Mouse (Mus musculus) embryonic facial prominence, embryonic 13.5 days (tissue): ENCODE results near the gene Atcay. TPM values are rescaled to one million over a fixed set of nuclear protein-coding genes. Genes with fewer than 3 reads are reported as not detected.
"Not testable (repeated sequence)": the region's sequence is repeated elsewhere in the genome, so short reads cannot be mapped to it uniquely, and the experiment has no call there.

Experiments
- ATAC-seq: fragments of 200-750 bp; cut with Nextera tagmentation; 2 replicates; pipeline ENCODE4 v1.8.0; 2017; ENCODE audit warnings: low read depth; ENCODE audit not compliant: insufficient number of reproducible peaks, insufficient read depth, low FRiP score, low TSS enrichment
- H3K27ac ChIP-seq: fragments of 300-500 bp; sonication (generic); 2 replicates; pipeline ENCODE4 v1.5.1; 2015; ENCODE audit warnings: moderate library complexity, mild to moderate bottlenecking, inconsistent platforms
- H3K27me3 ChIP-seq: fragments of 300-500 bp; sonication (generic); 2 replicates; pipeline ENCODE4 v1.6.1; 2015; ENCODE audit warnings: mild to moderate bottlenecking, inconsistent platforms
- H3K36me3 ChIP-seq: fragments of 300-500 bp; sonication (generic); 2 replicates; pipeline ENCODE4 v1.6.1; 2015; ENCODE audit warnings: mild to moderate bottlenecking, inconsistent platforms
- H3K4me1 ChIP-seq: fragments of 300-500 bp; sonication (generic); 2 replicates; pipeline ENCODE4 v1.6.1; 2015; ENCODE audit warnings: inconsistent platforms
- H3K4me2 ChIP-seq: fragments of 300-500 bp; sonication (generic); 2 replicates; pipeline ENCODE4 v1.6.1; 2015; ENCODE audit warnings: moderate library complexity, mild to moderate bottlenecking, inconsistent platforms
- H3K4me3 ChIP-seq: fragments of 300-500 bp; sonication (generic); 2 replicates; pipeline ENCODE4 v1.5.1; 2015; ENCODE audit warnings: mild to moderate bottlenecking, inconsistent platforms
- H3K9ac ChIP-seq: fragments of 300-500 bp; sonication (generic); 2 replicates; pipeline ENCODE4 v1.6.1; 2015; ENCODE audit warnings: mild to moderate bottlenecking, inconsistent platforms
- H3K9me3 ChIP-seq: fragments of 300-500 bp; sonication (generic); 2 replicates; pipeline ENCODE4 v1.6.1; 2016; ENCODE audit warnings: inconsistent platforms
- WGBS: fragments of 180-500 bp; shearing (Covaris S2); methylation state at CpG from one replicate; pipeline ENCODE4 v1.1.7; 2015; ENCODE audit warnings: mixed read lengths; 5-methylcytosine and 5-hydroxymethylcytosine counted together
- polyA plus RNA-seq: library from polyadenylated mRNA; unstranded; fragments of >200 nt; fragmentation: Nextera tagmentation; extraction: Ambion mirVana; gene quantifications from 2 replicates; pipeline ENCODE4 v1.2.1, GENCODE M21; 2015

Atcay gene
- polyA plus RNA-seq, 1 experiment from 2014 or later: 1.8 TPM

GRCm38 (mm10) chr10:81184765-81185164, 45.9 kb downstream of the Atcay start:
- Histone ChIP-seq H3K36me3 (peaks cover 78% of the 10 kb centered on the region), H3K4me1 (peaks cover 34% of the 10 kb centered on the region), H3K27me3 (no peaks in the 10 kb centered on the region), H3K4me2 (no peak overlapping the region), H3K4me3 (no peak overlapping the region), H3K27ac (peak overlapping the region; percentile 62), H3K9ac (peak overlapping the region; percentile 47; the same call in 1 of the 2 replicates), H3K9me3 (no peaks in the 10 kb centered on the region)
- no peak for ATAC-seq
- 41% methylated on average over 4 of the region's 4 CpGs for WGBS

- no peaks in the 10 kb centered on the region for H3K9me3 ChIP-seq
- peaks cover 42% of the 10 kb centered on the region for H3K4me1 ChIP-seq
- H3K4me2 ChIP-seq: peak within 1 kb of the TSS; percentile 68
- peak within 1 kb of the TSS; percentile 69 for H3K4me3 ChIP-seq
- no peaks in the 10 kb centered on the region for H3K27me3 ChIP-seq
- WGBS: 83% methylated on average over 5 of the region's 5 CpGs
- H3K9ac ChIP-seq: peak within 1 kb of the TSS; percentile 80
- peak within 1 kb of the TSS; percentile 74 for H3K27ac ChIP-seq
- ATAC-seq: no peak
- H3K36me3 ChIP-seq: peaks cover 83% of the 10 kb centered on the region
Measured at GRCm38 (mm10) chr10:81183805-81184204, 46.8 kb downstream of the Atcay start, which contains the start of gene 4930442H23Rik. Gene 4930442H23Rik, minus strand, starts transcription at chr10:81183849.

- H3K27ac ChIP-seq: peak within 1 kb of the TSS; percentile 74
- H3K4me1 ChIP-seq: peaks cover 53% of the 10 kb centered on the region
- peaks cover 86% of the 10 kb centered on the region for H3K36me3 ChIP-seq
- H3K9ac ChIP-seq: peak within 1 kb of the TSS; percentile 80
- H3K4me3 ChIP-seq: peak within 1 kb of the TSS; percentile 69
- H3K27me3 ChIP-seq: no peaks in the 10 kb centered on the region
- H3K4me2 ChIP-seq: peak within 1 kb of the TSS; percentile 68
- peak; percentile 92 for ATAC-seq
- WGBS: 4% methylated on average over 53 of the region's 53 CpGs
- H3K9me3 ChIP-seq: no peaks in the 10 kb centered on the region
Measured at GRCm38 (mm10) chr10:81182336-81183333, 48.0 kb downstream of the Atcay start, which contains the start of gene Dapk3. Gene Dapk3, plus strand, starts transcription at chr10:81183005.

GRCm38 (mm10) chr10:81181860-81182259, 48.8 kb downstream of the Atcay start:
- not testable (repeated sequence) for ATAC-seq, H3K4me3 ChIP-seq, H3K4me2 ChIP-seq, H3K9me3 ChIP-seq, H3K27me3 ChIP-seq, H3K9ac ChIP-seq
- WGBS: 81% methylated on average over 12 of the region's 12 CpGs
- H3K36me3 ChIP-seq: peaks cover 83% of the 10 kb centered on the region
- H3K27ac ChIP-seq: peak overlapping the region; percentile 74; the same call in 1 of the 2 replicates
- peaks cover 58% of the 10 kb centered on the region for H3K4me1 ChIP-seq

GRCm38 (mm10) chr10:81180946-81181345, 49.7 kb downstream of the Atcay start:
- H3K9me3 ChIP-seq: no peaks in the 10 kb centered on the region
- H3K9ac ChIP-seq: no peak overlapping the region
- H3K4me2 ChIP-seq: no peak overlapping the region
- no peak overlapping the region for H3K27ac ChIP-seq
- H3K27me3 ChIP-seq: no peaks in the 10 kb centered on the region
- H3K4me1 ChIP-seq: peaks cover 58% of the 10 kb centered on the region
- ATAC-seq: no peak
- H3K36me3 ChIP-seq: peaks cover 76% of the 10 kb centered on the region
- no peak overlapping the region for H3K4me3 ChIP-seq
- 96% methylated on average over 13 of the region's 13 CpGs for WGBS

- Histone ChIP-seq H3K9me3 (no peaks in the 10 kb centered on the region), H3K4me3 (no peak overlapping the region), H3K27me3 (no peaks in the 10 kb centered on the region), H3K27ac (no peak overlapping the region), H3K4me1 (peaks cover 62% of the 10 kb centered on the region), H3K9ac (peak overlapping the region; percentile 99), H3K36me3 (peaks cover 65% of the 10 kb centered on the region), H3K4me2 (no peak overlapping the region)
- ATAC-seq: no peak
- WGBS: 89% methylated on average over 32 of the region's 32 CpGs
Measured at GRCm38 (mm10) chr10:81179451-81180342, 50.9 kb downstream of the Atcay start.

- Histone ChIP-seq H3K27me3 (no peaks in the 10 kb centered on the region), H3K36me3 (peaks cover 58% of the 10 kb centered on the region), H3K4me3 (0 out of 2 replicates have a peak overlapping the region, but pooled peaks have one; percentile 96), H3K9me3 (no peaks in the 10 kb centered on the region), H3K9ac (peak overlapping the region; percentile 99), H3K27ac (no peak overlapping the region), H3K4me1 (peaks cover 62% of the 10 kb centered on the region), H3K4me2 (no peak overlapping the region)
- ATAC-seq: no peak
- 91% methylated on average over 11 of the region's 11 CpGs for WGBS
Measured at GRCm38 (mm10) chr10:81178927-81179326, 51.7 kb downstream of the Atcay start.

- Histone ChIP-seq H3K27me3 (no peaks in the 10 kb centered on the region), H3K9ac (peak overlapping the region; percentile 99), H3K4me1 (peaks cover 64% of the 10 kb centered on the region), H3K9me3 (no peaks in the 10 kb centered on the region), H3K4me3 (peak overlapping the region; percentile 96), H3K36me3 (peaks cover 53% of the 10 kb centered on the region), H3K27ac (peak overlapping the region; percentile 44), H3K4me2 (peak overlapping the region; percentile 96)
- ATAC-seq: no peak
- 71% methylated on average over 14 of the region's 14 CpGs for WGBS
Measured at GRCm38 (mm10) chr10:81177958-81178712, 52.5 kb downstream of the Atcay start.

- peak overlapping the region; percentile 96 for H3K4me2 ChIP-seq
- H3K36me3 ChIP-seq: peaks cover 53% of the 10 kb centered on the region
- peak overlapping the region; percentile 92 for H3K27ac ChIP-seq
- peak overlapping the region; percentile 99 for H3K9ac ChIP-seq
- peak overlapping the region; percentile 96 for H3K4me3 ChIP-seq
- 16% methylated on average over 16 of the region's 16 CpGs for WGBS
- H3K4me1 ChIP-seq: peaks cover 68% of the 10 kb centered on the region
- H3K9me3 ChIP-seq: no peaks in the 10 kb centered on the region
- no peak for ATAC-seq
- no peaks in the 10 kb centered on the region for H3K27me3 ChIP-seq
Measured at GRCm38 (mm10) chr10:81177491-81177925, 53.1 kb downstream of the Atcay start.

GRCm38 (mm10) chr10:81176466-81177271, 54.0 kb downstream of the Atcay start, which contains the start of gene Eef2:
Gene Eef2, plus strand, starts transcription at chr10:81176631.
- H3K9ac ChIP-seq: peak within 1 kb of the TSS; percentile 99
- under 1% methylated on average over 77 of the region's 77 CpGs for WGBS
- H3K9me3 ChIP-seq: no peaks in the 10 kb centered on the region
- H3K27ac ChIP-seq: peak within 1 kb of the TSS; percentile 92
- peak within 1 kb of the TSS; percentile 96 for H3K4me3 ChIP-seq
- no peaks in the 10 kb centered on the region for H3K27me3 ChIP-seq
- peak within 1 kb of the TSS; percentile 96 for H3K4me2 ChIP-seq
- peaks cover 68% of the 10 kb centered on the region for H3K4me1 ChIP-seq
- H3K36me3 ChIP-seq: peaks cover 44% of the 10 kb centered on the region
- peak; percentile 80 for ATAC-seq
